ENCODE assay signal across 7 mouse cellular contexts in the genomic region with DNA sequence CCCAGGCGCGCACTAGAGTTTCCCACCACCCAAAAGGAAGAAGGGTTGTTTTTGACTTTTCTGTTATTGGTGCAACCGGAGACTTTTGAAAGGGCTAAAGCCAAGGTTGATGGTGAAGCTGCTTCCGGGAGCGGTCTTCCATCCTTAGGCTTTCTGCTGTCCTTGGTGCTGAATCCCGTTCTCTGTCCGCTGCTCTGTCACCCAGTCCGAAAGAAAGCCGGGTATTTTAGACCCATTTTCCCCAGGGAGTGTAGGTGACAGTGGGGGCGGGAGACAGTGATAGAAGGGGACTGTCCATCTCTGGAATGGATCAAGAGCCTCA. TPM values are rescaled to one million over a fixed set of nuclear protein-coding genes. Genes with fewer than 3 reads are reported as not detected.
DNase-seq lines count a peak whose midpoint lies in the region; ATAC-seq and TF ChIP-seq lines count a peak whose summit lies in the region.

No protein-coding gene starts in this region.

- H3K4me1 ChIP-seq in MEL (ENCODE audit: control insufficient read depth in 1 of 2, insufficient read depth in 2 of 2, low read length in 2 of 2), result no peaks in the 10 kb centered on the region
- H3K4me1 ChIP-seq in embryonic facial prominence, embryonic 12.5 days, result peaks cover 9% of the 10 kb centered on the region
- H3K4me1 ChIP-seq in hindbrain, embryonic 16.5 days (ENCODE audit: control insufficient read depth, insufficient read depth, low read depth, low read length), result peaks cover 3% of the 10 kb centered on the region; the same call in 1 of the 2 replicates
- H3K4me1 ChIP-seq in liver, embryonic 13.5 days (replicated peaks), result 0 out of 2 replicates have a peak, but pooled peaks cover 3% of the 10 kb centered on the region

- peak overlapping the region; percentile 75 for H3K4me2 ChIP-seq in embryonic facial prominence, embryonic 12.5 days (replicated peaks)
- H3K4me2 ChIP-seq in hindbrain, embryonic 16.5 days (ENCODE audit: low read length), result peak overlapping the region; percentile 95
- 0 out of 2 replicates have a peak overlapping the region, but pooled peaks have one; percentile 36 for H3K4me2 ChIP-seq in liver, embryonic 13.5 days

- no peak overlapping the region for H3K4me3 ChIP-seq in MEL (ENCODE audit: control insufficient read depth in 1 of 2, insufficient read depth in 1 of 2, low read depth in 2 of 2, low read length in 2 of 2)
- H3K4me3 ChIP-seq in embryonic facial prominence, embryonic 12.5 days, result peak overlapping the region; percentile 41; the same call in 1 of the 2 replicates
- H3K4me3 ChIP-seq in hindbrain, embryonic 16.5 days (ENCODE audit: low read length), result peak overlapping the region; percentile 64
- H3K4me3 ChIP-seq in liver, embryonic 13.5 days (replicated peaks), result no peak overlapping the region

- ATAC-seq in embryonic facial prominence, embryonic 12.5 days (ENCODE audit: insufficient number of reproducible peaks, insufficient read depth, low FRiP score, low TSS enrichment), result no peak
- ATAC-seq in hindbrain, embryonic 16.5 days, result no peak
- ATAC-seq in liver, embryonic 13.5 days (ENCODE audit: low read depth), result no peak

- TF ChIP-seq RAD21 in MEL (IDR thresholded peaks at IDR 0.05; ENCODE audit: low read depth, low read length), result no peak

- DNase-seq in 3T3-L1 (ENCODE audit: low read depth, low spot score) (peak; percentile 18), MEL (ENCODE audit: low read depth, low spot score) (peak; percentile 4)
- DNase-seq in liver, embryonic 13.5 days, result no peak
- peak; percentile 34 for DNase-seq in ovary, postnatal 36 days (ENCODE audit: low spot score)
- DNase-seq in layer of hippocampus, adult 18-20 months (ENCODE audit: low spot score in 2 of 2), result no peak

- TF ChIP-seq EP300 in MEL (IDR thresholded peaks at IDR 0.05; ENCODE audit: low read depth in 1 of 2, low read length in 2 of 2), result no peak

- no peaks in the 10 kb centered on the region for H3K79me2 ChIP-seq in MEL (ENCODE audit: control insufficient read depth, insufficient read depth, low read length, poor library complexity)

- TF ChIP-seq POLR2A in MEL (IDR thresholded peaks at IDR 0.05; ENCODE audit: control insufficient read depth in 1 of 2, insufficient read depth in 1 of 2, low read depth in 1 of 2, low read length in 2 of 2, poor library complexity in 1 of 2), result no peak

- H3K27ac ChIP-seq in MEL (ENCODE audit: control insufficient read depth, low read depth, low read length), result no peak overlapping the region
- H3K27ac ChIP-seq in embryonic facial prominence, embryonic 12.5 days, result no peak overlapping the region
- no peak overlapping the region for H3K27ac ChIP-seq in hindbrain, embryonic 16.5 days (ENCODE audit: low read depth, low read length)
- no peak overlapping the region for H3K27ac ChIP-seq in liver, embryonic 13.5 days

- TF ChIP-seq CTCF in MEL (IDR thresholded peaks at IDR 0.05 in 2 of 3, conservative IDR thresholded peaks at IDR 0.05 in 1 of 3; ENCODE audit: control insufficient read depth in 1 of 3, insufficient read depth in 1 of 3, low read depth in 2 of 3, low read length in 3 of 3, poor library complexity in 1 of 3, severe bottlenecking in 1 of 3), result no peak

- WGBS in embryonic facial prominence, embryonic 12.5 days, result 2% methylated on average over 10 of the region's 10 CpGs
- WGBS in hindbrain, embryonic 16.5 days, result 1% methylated on average over 10 of the region's 10 CpGs
- WGBS in liver, embryonic 13.5 days (ENCODE audit: insufficient replicate concordance), result 4% methylated on average over 10 of the region's 10 CpGs

- no peaks in the 10 kb centered on the region for H3K36me3 ChIP-seq in MEL (ENCODE audit: control insufficient read depth in 1 of 2, insufficient read depth in 2 of 2, low read length in 2 of 2)
- H3K36me3 ChIP-seq in embryonic facial prominence, embryonic 12.5 days, result no peaks in the 10 kb centered on the region
- H3K36me3 ChIP-seq in hindbrain, embryonic 16.5 days (ENCODE audit: control insufficient read depth, insufficient read depth, low read length), result no peaks in the 10 kb centered on the region
- no peaks in the 10 kb centered on the region for H3K36me3 ChIP-seq in liver, embryonic 13.5 days

- H3K27me3 ChIP-seq in MEL (ENCODE audit: control insufficient read depth in 1 of 2, insufficient read depth in 2 of 2, low read length in 2 of 2), result no peaks in the 10 kb centered on the region
- peaks cover 41% of the 10 kb centered on the region for H3K27me3 ChIP-seq in embryonic facial prominence, embryonic 12.5 days
- peaks cover 21% of the 10 kb centered on the region for H3K27me3 ChIP-seq in hindbrain, embryonic 16.5 days (replicated peaks; ENCODE audit: control insufficient read depth, insufficient read depth, low read length)
- H3K27me3 ChIP-seq in liver, embryonic 13.5 days, result peaks cover 42% of the 10 kb centered on the region

- no peaks in the 10 kb centered on the region for H3K9me3 ChIP-seq in MEL (replicated peaks; ENCODE audit: insufficient read depth, low read length)
- H3K9me3 ChIP-seq in embryonic facial prominence, embryonic 12.5 days, result no peaks in the 10 kb centered on the region
- H3K9me3 ChIP-seq in hindbrain, embryonic 16.5 days (ENCODE audit: control insufficient read depth, low read length), result no peaks in the 10 kb centered on the region
- no peaks in the 10 kb centered on the region for H3K9me3 ChIP-seq in liver, embryonic 13.5 days (replicated peaks)

- no peak overlapping the region for H3K9ac ChIP-seq in MEL (ENCODE audit: control insufficient read depth, low read depth, low read length, poor library complexity, severe bottlenecking)
- no peak overlapping the region for H3K9ac ChIP-seq in embryonic facial prominence, embryonic 12.5 days
- H3K9ac ChIP-seq in hindbrain, embryonic 16.5 days (ENCODE audit: low read depth, low read length), result peak overlapping the region; percentile 71; the same call in 1 of the 2 replicates
- H3K9ac ChIP-seq in liver, embryonic 13.5 days, result no peak overlapping the region

TF ChIP-seq in MEL, 35 proteins besides CTCF, POLR2A, EP300 and RAD21:
- no peak for TF ChIP-seq BHLHE40 (IDR thresholded peaks at IDR 0.05; ENCODE audit: borderline replicate concordance, low read depth, low read length)
- TF ChIP-seq ELF1 (IDR thresholded peaks at IDR 0.05; ENCODE audit: low read depth, low read length), result no peak
- TF ChIP-seq NRF1 (IDR thresholded peaks at IDR 0.05; ENCODE audit: insufficient read depth, low read depth, low read length, poor library complexity, severe bottlenecking), result no peak
- TF ChIP-seq E2F4 (IDR thresholded peaks at IDR 0.05; ENCODE audit: borderline replicate concordance, low read depth, low read length), result no peak
- no peak for TF ChIP-seq TBP (IDR thresholded peaks at IDR 0.05; ENCODE audit: low read depth, low read length)

RNA-seq across cellular contexts. Expression of gene Drd2, which starts 0.6 kb away (rescaled TPM):
- not detected in 2 replicates for total RNA-seq in MEL (2012; rRNA removed)
- not detected for polyA plus RNA-seq in MEL (2012; ENCODE audit: insufficient read depth in 1 of 2, insufficient read length in 2 of 2, low read depth in 1 of 2, low replicate concordance in 2 of 2, missing spikeins in 1 of 2)
- 0.09 TPM in 1 of 2 replicates, not detected in the other for polyA plus RNA-seq in embryonic facial prominence, embryonic 12.5 days (2016; fragmentation: Nextera tagmentation; extraction: Ambion mirVana)
- 2.4 and 6.3 TPM in 2 replicates for polyA plus RNA-seq in hindbrain, embryonic 16.5 days (2015; fragmentation: Nextera tagmentation; extraction: Ambion mirVana)
- polyA plus RNA-seq in liver, embryonic 13.5 days (2015; fragmentation: Nextera tagmentation; extraction: Ambion mirVana), result not detected in 2 replicates
- 1 to 10 TPM; 2.6 to 4.0 TPM for total RNA-seq in layer of hippocampus, adult 18-20 months (2021)

Comparison
In these comparisons a context has a peak if more than half of its experiments do, and no peak if none do; other contexts are left out.
1. DNase-seq: peak in 3T3-L1 (single experiment), MEL (single experiment) and ovary, postnatal 36 days (single experiment); none in liver, embryonic 13.5 days (single experiment) and layer of hippocampus, adult 18-20 months (0 of 2).
2. H3K4me3 ChIP-seq: peak in embryonic facial prominence, embryonic 12.5 days (single experiment) and hindbrain, embryonic 16.5 days (single experiment); none in MEL (0 of 2) and liver, embryonic 13.5 days (single experiment).
3. H3K4me2 ChIP-seq: peak in every context shown above with its lines; median percentile 95 in hindbrain, embryonic 16.5 days; 75 in embryonic facial prominence, embryonic 12.5 days; 36 in liver, embryonic 13.5 days.